Mouse (Mus musculus) kidney, embryonic 15.5 days (tissue): ENCODE measurements at regions not wholly inside any gene's neighbourhood (a gene's known extent, or its start where the extent isn't known, plus 50 kb on each side); places are given as distances from the start of the nearest gene placed in this dataset.

ENCODE experiments used
- ATAC-seq: fragments of 200-750 bp; cut with Nextera tagmentation; replicated peaks from 2 replicates; pipeline ENCODE4 v1.8.0; 2017; ENCODE audit warnings: moderate TSS enrichment; ENCODE audit not compliant: low FRiP score
- H3K27ac ChIP-seq: fragments of 300-500 bp; sonication (generic); 2 replicates; pipeline ENCODE4 v1.5.1; 2015; ENCODE audit warnings: mild to moderate bottlenecking, inconsistent platforms
- H3K27me3 ChIP-seq: fragments of 300-500 bp; sonication (generic); 2 replicates; pipeline ENCODE4 v1.6.1; 2015; ENCODE audit warnings: inconsistent platforms
- H3K36me3 ChIP-seq: fragments of 300-500 bp; sonication (generic); 2 replicates; pipeline ENCODE4 v1.6.1; 2015; ENCODE audit warnings: inconsistent platforms
- H3K4me1 ChIP-seq: fragments of 300-500 bp; sonication (generic); 2 replicates; pipeline ENCODE4 v1.6.1; 2015; ENCODE audit warnings: inconsistent platforms
- H3K4me2 ChIP-seq: fragments of 300-500 bp; sonication (generic); 2 replicates; pipeline ENCODE4 v1.6.1; 2015; ENCODE audit warnings: moderate library complexity, mild to moderate bottlenecking, inconsistent platforms
- H3K4me3 ChIP-seq: fragments of 300-500 bp; sonication (generic); replicated peaks from 2 replicates; pipeline ENCODE4 v1.5.1; 2015; ENCODE audit warnings: mild to moderate bottlenecking, inconsistent platforms
- H3K9ac ChIP-seq: fragments of 300-500 bp; sonication (generic); 2 replicates; pipeline ENCODE4 v1.6.1; 2015; ENCODE audit warnings: mild to moderate bottlenecking, inconsistent platforms
- H3K9me3 ChIP-seq: fragments of 300-500 bp; sonication (generic); replicated peaks from 2 replicates; pipeline ENCODE4 v1.6.1; 2016; ENCODE audit warnings: inconsistent platforms
- WGBS: fragments of 180-500 bp; shearing (Covaris S2); methylation state at CpG from one replicate; pipeline ENCODE4 v1.1.7; 2015; ENCODE audit warnings: mixed read lengths; 5-methylcytosine and 5-hydroxymethylcytosine counted together

GRCm38 (mm10) chr13:84565644-84566532, 343.8 kb downstream of the Tmem161b start:
- H3K9ac ChIP-seq = no peak overlapping the region
- H3K4me2 ChIP-seq = no peak overlapping the region
- no peak for ATAC-seq
- H3K9me3 ChIP-seq = no peaks in the 10 kb centered on the region
- 84% methylated on average over 11 of the region's 11 CpGs for WGBS
- no peaks in the 10 kb centered on the region for H3K4me1 ChIP-seq
- no peaks in the 10 kb centered on the region for H3K36me3 ChIP-seq
- H3K27ac ChIP-seq = no peak overlapping the region
- H3K27me3 ChIP-seq = no peaks in the 10 kb centered on the region
- no peak overlapping the region for H3K4me3 ChIP-seq

- no peaks in the 10 kb centered on the region for H3K4me1 ChIP-seq
- no peak overlapping the region for H3K27ac ChIP-seq
- 76% methylated on average over 6 of the region's 6 CpGs for WGBS
- H3K36me3 ChIP-seq = no peaks in the 10 kb centered on the region
- no peak for ATAC-seq
- no peak overlapping the region for H3K4me2 ChIP-seq
- H3K9me3 ChIP-seq = no peaks in the 10 kb centered on the region
- H3K4me3 ChIP-seq = no peak overlapping the region
- H3K27me3 ChIP-seq = no peaks in the 10 kb centered on the region
- H3K9ac ChIP-seq = no peak overlapping the region
Measured at GRCm38 (mm10) chr13:84566533-84566832, 344.4 kb downstream of the Tmem161b start.

DNA sequence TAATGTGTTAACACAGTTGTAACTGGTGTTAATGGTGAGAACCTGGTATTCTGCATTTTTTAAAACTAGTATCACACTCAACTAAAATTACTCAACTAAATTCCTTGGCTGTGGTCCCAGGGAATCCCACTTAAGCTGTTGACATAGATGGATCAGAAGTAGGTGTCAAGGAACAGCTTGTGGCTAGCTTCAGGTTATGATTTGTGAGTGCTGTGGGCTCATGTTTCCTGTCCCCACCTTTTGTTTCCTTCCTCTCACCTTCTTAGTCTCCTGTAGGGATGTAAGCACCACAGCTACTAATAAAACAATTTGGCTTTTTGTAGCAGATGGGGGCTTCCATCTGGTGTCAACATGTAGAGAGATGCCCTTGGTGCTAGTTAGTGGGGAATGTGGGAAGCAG, 347.3 kb downstream of the Tmem161b start:
- H3K4me2 ChIP-seq = no peak overlapping the region
- ATAC-seq = no peak
- no peaks in the 10 kb centered on the region for H3K9me3 ChIP-seq
- no peak overlapping the region for H3K27ac ChIP-seq
- H3K27me3 ChIP-seq = no peaks in the 10 kb centered on the region
- no peaks in the 10 kb centered on the region for H3K36me3 ChIP-seq
- H3K4me3 ChIP-seq = no peak overlapping the region
- no peak overlapping the region for H3K9ac ChIP-seq
- no peaks in the 10 kb centered on the region for H3K4me1 ChIP-seq

DNA sequence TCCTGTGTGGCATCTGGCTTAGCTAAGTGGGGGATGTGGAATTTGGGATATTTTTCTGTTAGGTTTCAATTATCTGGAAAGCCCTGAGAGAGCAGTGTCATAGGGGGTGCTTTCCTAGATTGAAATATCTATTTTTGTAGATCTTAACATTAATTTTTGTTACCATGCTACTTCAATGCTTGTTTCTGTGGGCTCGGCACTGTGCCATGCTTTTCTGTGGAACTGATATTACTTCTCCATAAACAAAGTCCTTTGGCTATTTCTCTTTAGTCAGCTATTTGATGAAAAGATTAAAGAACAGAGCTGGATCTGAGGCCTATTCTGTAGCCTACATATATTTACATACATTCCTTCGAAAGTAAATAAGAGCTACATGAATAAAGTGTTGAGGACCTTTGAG, 348.1 kb downstream of the Tmem161b start:
- no peak overlapping the region for H3K4me2 ChIP-seq
- H3K9me3 ChIP-seq = no peaks in the 10 kb centered on the region
- no peak overlapping the region for H3K27ac ChIP-seq
- no peaks in the 10 kb centered on the region for H3K4me1 ChIP-seq
- H3K27me3 ChIP-seq = no peaks in the 10 kb centered on the region
- ATAC-seq = no peak
- WGBS = 91% methylated on average over 2 of the region's 2 CpGs
- no peak overlapping the region for H3K9ac ChIP-seq
- H3K4me3 ChIP-seq = no peak overlapping the region
- no peaks in the 10 kb centered on the region for H3K36me3 ChIP-seq

- H3K4me2 ChIP-seq = no peak overlapping the region
- ATAC-seq = no peak
Measured at GRCm38 (mm10) chr13:84570984-84571844, 349.1 kb downstream of the Tmem161b start.

DNA sequence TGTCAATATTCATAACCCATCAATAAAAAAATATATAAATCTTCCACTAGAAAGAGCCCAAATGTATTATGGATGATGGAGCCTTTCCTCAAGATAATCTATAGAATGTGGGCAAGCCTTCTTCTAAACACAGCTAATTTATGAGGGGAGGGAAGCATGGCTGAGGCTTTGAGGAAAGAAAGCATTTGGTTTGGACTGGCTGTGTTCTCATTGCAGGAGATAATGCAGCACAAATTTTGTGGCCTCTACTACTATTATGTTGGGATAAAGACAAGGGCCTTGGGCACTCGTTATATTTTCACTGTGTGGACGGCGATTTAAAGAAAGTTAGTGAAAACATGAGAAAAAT, 349.7 kb downstream of the Tmem161b start:
- no peaks in the 10 kb centered on the region for H3K27me3 ChIP-seq
- no peaks in the 10 kb centered on the region for H3K36me3 ChIP-seq
- H3K4me3 ChIP-seq = no peak overlapping the region
- no peak overlapping the region for H3K4me2 ChIP-seq
- no peaks in the 10 kb centered on the region for H3K4me1 ChIP-seq
- no peak overlapping the region for H3K9ac ChIP-seq
- no peak overlapping the region for H3K27ac ChIP-seq
- no peaks in the 10 kb centered on the region for H3K9me3 ChIP-seq
- no peak for ATAC-seq
- WGBS = 89% methylated on average over 3 of the region's 3 CpGs

More at GRCm38 (mm10) chr13:84570984-84571844, 349.1 kb downstream of the Tmem161b start:
- no peak overlapping the region for H3K9ac ChIP-seq
- H3K4me1 ChIP-seq = no peaks in the 10 kb centered on the region
- H3K36me3 ChIP-seq = no peaks in the 10 kb centered on the region
- no peak overlapping the region for H3K27ac ChIP-seq
- H3K4me3 ChIP-seq = no peak overlapping the region
- 52% methylated on average over 10 of the region's 10 CpGs for WGBS
- no peaks in the 10 kb centered on the region for H3K9me3 ChIP-seq
- no peaks in the 10 kb centered on the region for H3K27me3 ChIP-seq

DNA sequence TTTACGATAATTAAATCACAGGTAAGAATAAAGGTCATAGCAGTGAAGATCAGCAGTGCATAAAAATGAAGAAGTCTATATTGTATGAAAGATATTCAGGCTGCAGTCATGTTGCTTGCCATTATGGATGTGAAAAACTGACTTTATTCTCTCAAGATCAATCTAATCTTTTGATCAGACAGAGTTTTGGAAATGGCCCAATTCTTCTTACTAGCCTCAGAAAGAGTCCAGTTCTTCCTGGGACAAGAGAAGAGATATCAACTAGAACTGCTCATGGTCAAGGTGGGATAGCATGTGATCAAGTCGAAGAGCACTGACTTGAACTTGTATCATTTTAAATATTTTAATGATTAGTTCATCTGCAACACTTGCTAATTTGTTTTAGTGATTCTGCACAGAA, 350.1 kb downstream of the Tmem161b start:
- no peak overlapping the region for H3K4me3 ChIP-seq
- no peak overlapping the region for H3K4me2 ChIP-seq
- WGBS = 89% methylated on average over 2 of the region's 2 CpGs
- H3K4me1 ChIP-seq = no peaks in the 10 kb centered on the region
- H3K36me3 ChIP-seq = no peaks in the 10 kb centered on the region
- no peak for ATAC-seq
- no peaks in the 10 kb centered on the region for H3K27me3 ChIP-seq
- H3K9ac ChIP-seq = no peak overlapping the region
- no peak overlapping the region for H3K27ac ChIP-seq
- no peaks in the 10 kb centered on the region for H3K9me3 ChIP-seq

- no peak overlapping the region for H3K4me3 ChIP-seq
- no peaks in the 10 kb centered on the region for H3K9me3 ChIP-seq
- no peak for ATAC-seq
- no peaks in the 10 kb centered on the region for H3K4me1 ChIP-seq
- H3K27me3 ChIP-seq = no peaks in the 10 kb centered on the region
- H3K4me2 ChIP-seq = no peak overlapping the region
- H3K27ac ChIP-seq = no peak overlapping the region
- no peaks in the 10 kb centered on the region for H3K36me3 ChIP-seq
- H3K9ac ChIP-seq = no peak overlapping the region
Measured at GRCm38 (mm10) chr13:84596585-84597142, 374.6 kb downstream of the Tmem161b start.

DNA sequence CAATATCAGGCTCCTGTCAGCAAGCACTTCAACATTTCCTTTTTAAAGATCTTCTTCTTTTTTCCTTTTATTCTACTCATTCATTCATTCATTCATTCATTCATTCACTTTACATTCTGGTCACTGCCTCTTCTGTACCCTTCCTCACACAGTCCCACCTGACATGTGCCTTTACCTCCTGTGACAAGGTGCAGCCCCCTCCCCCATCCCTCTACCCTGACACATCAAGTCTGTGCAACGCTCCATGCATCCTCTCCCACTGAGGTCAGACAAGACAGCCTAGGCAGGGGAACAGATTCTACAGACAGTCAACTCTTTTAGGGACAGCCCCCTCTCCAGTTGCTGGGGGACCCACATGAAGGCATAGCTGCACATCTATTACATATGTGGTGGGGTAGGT, 380.5 kb downstream of the Tmem161b start:
- H3K4me3 ChIP-seq = no peak overlapping the region
- no peaks in the 10 kb centered on the region for H3K4me1 ChIP-seq
- no peak overlapping the region for H3K27ac ChIP-seq
- no peak for ATAC-seq
- H3K36me3 ChIP-seq = no peaks in the 10 kb centered on the region
- WGBS = 94% methylated on average over 1 of the region's 1 CpGs
- H3K4me2 ChIP-seq = no peak overlapping the region
- no peaks in the 10 kb centered on the region for H3K9me3 ChIP-seq
- no peaks in the 10 kb centered on the region for H3K27me3 ChIP-seq
- no peak overlapping the region for H3K9ac ChIP-seq

GRCm38 (mm10) chr13:84612497-84612896, 390.4 kb downstream of the Tmem161b start:
- Histone ChIP-seq H3K4me1 (no peaks in the 10 kb centered on the region), H3K36me3 (no peaks in the 10 kb centered on the region), H3K9ac (no peak overlapping the region), H3K9me3 (no peaks in the 10 kb centered on the region), H3K27ac (no peak overlapping the region), H3K4me2 (no peak overlapping the region), H3K27me3 (no peaks in the 10 kb centered on the region), H3K4me3 (no peak overlapping the region)
- ATAC-seq = no peak
- 34% methylated on average over 4 of the region's 4 CpGs for WGBS

DNA sequence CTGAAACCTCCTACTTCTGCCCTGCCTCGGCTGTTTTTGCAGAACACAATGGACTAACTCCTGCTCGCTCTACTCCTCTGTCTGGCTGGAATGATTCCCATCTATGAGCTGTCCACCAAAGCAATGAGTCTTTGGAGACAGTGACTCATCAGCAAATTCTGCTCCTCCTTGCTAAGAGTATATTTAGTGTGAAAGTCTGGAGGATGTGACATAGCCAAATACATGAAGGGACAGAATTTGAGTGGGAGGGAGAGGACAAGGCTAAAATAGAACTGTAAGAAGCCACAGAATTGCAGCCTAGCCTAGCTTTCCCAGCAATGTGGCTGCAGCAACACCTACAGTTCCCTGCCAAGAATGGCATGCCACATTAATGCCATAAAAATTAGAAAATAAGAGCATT, 390.9 kb downstream of the Tmem161b start:
- Histone ChIP-seq H3K27ac (no peak overlapping the region), H3K4me2 (no peak overlapping the region), H3K4me1 (no peaks in the 10 kb centered on the region), H3K4me3 (no peak overlapping the region), H3K27me3 (no peaks in the 10 kb centered on the region), H3K36me3 (no peaks in the 10 kb centered on the region), H3K9me3 (no peaks in the 10 kb centered on the region), H3K9ac (no peak overlapping the region)
- 43% methylated on average over 2 of the region's 2 CpGs for WGBS
- 0 out of 2 replicates have a peak, but pooled peaks have one; percentile 25 for ATAC-seq

DNA sequence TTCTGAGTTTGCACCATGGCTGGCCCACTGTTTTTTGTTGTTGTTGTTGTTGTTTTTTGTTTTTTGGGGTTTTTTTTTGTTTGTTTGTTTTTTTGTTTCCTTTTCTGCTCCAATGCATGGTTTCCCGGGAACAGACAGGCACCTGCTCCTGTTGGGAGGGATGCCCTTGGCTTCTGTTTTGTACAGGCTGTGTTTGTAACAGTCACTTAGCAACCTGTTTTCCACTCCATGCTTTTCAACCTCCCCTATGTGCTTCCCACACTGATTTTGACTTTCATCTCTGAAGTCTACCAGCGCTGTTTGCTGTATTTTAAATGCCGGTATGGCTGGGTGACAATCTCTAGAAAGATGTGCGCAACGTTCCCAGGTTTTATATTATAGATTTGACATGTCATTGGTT, 402.6 kb downstream of the Tmem161b start:
- ATAC-seq = no peak
- Histone ChIP-seq H3K9me3 (no peaks in the 10 kb centered on the region), H3K27ac (no peak overlapping the region), H3K9ac (no peak overlapping the region), H3K27me3 (no peaks in the 10 kb centered on the region), H3K36me3 (no peaks in the 10 kb centered on the region), H3K4me2 (no peak overlapping the region), H3K4me3 (no peak overlapping the region), H3K4me1 (no peaks in the 10 kb centered on the region)
- WGBS = 90% methylated on average over 5 of the region's 5 CpGs
